Mouse (Mus musculus) stomach, postnatal 0 days (tissue): ENCODE data around the gene Cpm. TPM values are rescaled to one million over a fixed set of nuclear protein-coding genes. Genes with fewer than 3 reads are reported as not detected.

Experiments used
- ATAC-seq: fragments of 200-750 bp; cut with Nextera tagmentation; 2 replicates; pipeline ENCODE4 v1.8.0; 2017; ENCODE audit not compliant: low FRiP score, low TSS enrichment
- DNase-seq: peaks from one replicate; pipeline ENCODE4 v3.0.0-alpha.2; 2016; ENCODE audit warnings: low spot score
- H3K27ac ChIP-seq: fragments of 300-500 bp; sonication (generic); replicated peaks from 2 replicates; pipeline ENCODE4 v1.5.1; 2014; ENCODE audit warnings: mild to moderate bottlenecking, control low read depth
- H3K27me3 ChIP-seq: fragments of 300-500 bp; sonication (generic); 2 replicates; pipeline ENCODE4 v1.6.1; 2014; ENCODE audit warnings: low read length; ENCODE audit not compliant: control insufficient read depth, insufficient read depth
- H3K36me3 ChIP-seq: fragments of 300-500 bp; sonication (generic); 2 replicates; pipeline ENCODE4 v1.6.1; 2014; ENCODE audit warnings: low read length, mixed read lengths; ENCODE audit not compliant: control insufficient read depth, insufficient read depth
- H3K4me1 ChIP-seq: fragments of 300-500 bp; sonication (generic); replicated peaks from 2 replicates; pipeline ENCODE4 v1.6.1; 2014; ENCODE audit warnings: antibody characterized with exemption; ENCODE audit not compliant: control insufficient read depth, insufficient read depth
- H3K4me2 ChIP-seq: fragments of 300-500 bp; sonication (generic); replicated peaks from 2 replicates; pipeline ENCODE4 v1.6.1; 2014; ENCODE audit warnings: low read depth, mild to moderate bottlenecking, control low read depth, moderate library complexity
- H3K4me3 ChIP-seq: fragments of 300-500 bp; sonication (generic); 2 replicates; pipeline ENCODE4 v1.5.1; 2014; ENCODE audit warnings: low read depth, low read length, control low read depth
- H3K9ac ChIP-seq: fragments of 300-500 bp; sonication (generic); 2 replicates; pipeline ENCODE4 v1.6.1; 2014; ENCODE audit warnings: mild to moderate bottlenecking, low read length, control low read depth, mixed read lengths
- H3K9me3 ChIP-seq: fragments of 300-500 bp; sonication (generic); 2 replicates; pipeline ENCODE4 v1.6.1; 2016; ENCODE audit warnings: low read length; ENCODE audit not compliant: control insufficient read depth
- CTCF ChIP-seq: IDR thresholded peaks from 2 replicates; pipeline ENCODE4 v1.5.1; 2016; ENCODE audit warnings: antibody characterized with exemption, low read depth, mild to moderate bottlenecking, moderate library complexity
- EP300 ChIP-seq: optimal IDR thresholded peaks from 2 replicates; pipeline ENCODE3; 2016; ENCODE audit warnings: antibody characterized with exemption
- WGBS: fragments of 180-500 bp; shearing (Covaris S2); extraction: QIAGEN DNeasy Blood & Tissue Kit; methylation state at CpG from one replicate; pipeline ENCODE4 v1.1.7; 2014; 5-methylcytosine and 5-hydroxymethylcytosine counted together
- polyA plus RNA-seq: library from polyadenylated mRNA; unstranded; fragments of >200 nt; fragmentation: Nextera tagmentation; extraction: Ambion mirVana; gene quantifications from 2 replicates; pipeline ENCODE4 v1.2.1, GENCODE M21; 2015

Gene Cpm
- polyA plus RNA-seq, 1 experiment from 2014 or later: 22.9 TPM

- DNase-seq: no peak
- Histone ChIP-seq H3K4me2 (no peak overlapping the region), H3K36me3 (0 out of 2 replicates have a peak, but pooled peaks cover 2% of the 10 kb centered on the region), H3K4me1 (no peaks in the 10 kb centered on the region), H3K4me3 (no peak overlapping the region), H3K27ac (no peak overlapping the region), H3K9ac (no peak overlapping the region), H3K27me3 (no peaks in the 10 kb centered on the region), H3K9me3 (no peaks in the 10 kb centered on the region)
- TF ChIP-seq EP300 (no peak), CTCF (no peak)
- no peak for ATAC-seq
- 79% methylated on average over 30 of the region's 30 CpGs for WGBS
Measured at GRCm38 (mm10) chr10:117682858-117683733, 53.8 kb downstream of the Cpm start.

GRCm38 (mm10) chr10:117683734-117684037 lies 54.4 kb downstream of the Cpm start:
- H3K4me2 ChIP-seq: no peak overlapping the region
- H3K36me3 ChIP-seq: 0 out of 2 replicates have a peak, but pooled peaks cover 2% of the 10 kb centered on the region
- no peak overlapping the region for H3K4me3 ChIP-seq
- TF ChIP-seq EP300 (no peak), CTCF (no peak)
- H3K9me3 ChIP-seq: no peaks in the 10 kb centered on the region
- H3K27me3 ChIP-seq: no peaks in the 10 kb centered on the region
- no peaks in the 10 kb centered on the region for H3K4me1 ChIP-seq
- H3K27ac ChIP-seq: no peak overlapping the region
- ATAC-seq (no peak), DNase-seq (no peak)
- H3K9ac ChIP-seq: no peak overlapping the region
- 88% methylated on average over 9 of the region's 9 CpGs for WGBS

DNA sequence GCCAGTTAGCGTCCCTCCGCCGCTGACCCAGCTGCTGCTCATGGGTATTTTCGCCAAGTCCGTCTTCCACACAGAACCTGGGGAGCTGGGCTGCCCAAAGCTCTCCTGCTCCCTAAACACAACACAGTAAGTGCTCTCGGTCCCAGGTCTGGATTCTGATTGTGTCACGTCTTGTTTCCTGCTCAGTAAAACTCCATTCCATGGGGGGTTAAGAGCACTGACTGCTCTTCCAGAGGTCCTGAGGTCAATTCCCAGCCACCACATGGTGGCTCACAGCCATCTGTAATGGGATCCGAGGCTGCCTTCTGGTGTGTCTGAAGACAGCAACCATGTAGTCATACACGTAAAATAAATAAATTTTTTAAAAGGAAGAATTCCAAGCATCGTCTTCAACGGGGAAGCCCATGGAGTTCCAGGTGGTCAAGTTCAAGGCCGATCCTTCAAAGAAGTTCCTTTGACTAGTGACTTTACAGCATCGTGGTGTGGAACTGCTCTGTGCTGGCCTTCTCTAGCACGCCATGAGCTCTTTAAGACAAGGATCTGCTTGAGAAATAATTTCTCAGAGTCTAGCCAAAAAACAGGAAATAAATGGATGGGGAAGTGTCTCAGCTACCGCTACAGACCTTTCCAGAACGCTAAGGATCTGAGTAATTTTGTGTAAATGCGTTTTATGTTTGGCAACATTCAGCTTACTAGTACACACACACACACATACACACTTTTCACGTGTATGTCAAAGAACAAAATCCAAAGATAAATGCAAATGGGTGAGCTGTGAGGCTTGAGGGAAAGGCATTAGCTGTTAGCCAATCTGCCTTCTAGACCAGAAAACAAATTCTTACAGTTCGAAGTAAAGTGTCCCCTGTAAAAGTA lies 55.2 kb downstream of the Cpm start:
- Histone ChIP-seq H3K36me3 (0 out of 2 replicates have a peak, but pooled peaks cover 4% of the 10 kb centered on the region), H3K27me3 (no peaks in the 10 kb centered on the region), H3K27ac (no peak overlapping the region), H3K4me2 (no peak overlapping the region), H3K9ac (no peak overlapping the region), H3K4me3 (no peak overlapping the region), H3K4me1 (no peaks in the 10 kb centered on the region), H3K9me3 (no peaks in the 10 kb centered on the region)
- no peak for ATAC-seq
- DNase-seq: no peak
- TF ChIP-seq EP300 (no peak), CTCF (no peak)
- 82% methylated on average over 19 of the region's 19 CpGs for WGBS

GRCm38 (mm10) chr10:117685171-117685848 lies 56.0 kb downstream of the Cpm start:
- 88% methylated on average over 15 of the region's 15 CpGs for WGBS
- Histone ChIP-seq H3K36me3 (0 out of 2 replicates have a peak, but pooled peaks cover 7% of the 10 kb centered on the region), H3K27me3 (no peaks in the 10 kb centered on the region), H3K4me3 (no peak overlapping the region), H3K9me3 (no peaks in the 10 kb centered on the region), H3K4me1 (no peaks in the 10 kb centered on the region), H3K4me2 (no peak overlapping the region), H3K27ac (no peak overlapping the region), H3K9ac (no peak overlapping the region)
- ATAC-seq (no peak), DNase-seq (no peak)
- TF ChIP-seq EP300: no peak
- no peak for TF ChIP-seq CTCF

- TF ChIP-seq CTCF (no peak), EP300 (no peak)
- Histone ChIP-seq H3K9ac (no peak overlapping the region), H3K9me3 (no peaks in the 10 kb centered on the region), H3K27ac (no peak overlapping the region), H3K4me1 (no peaks in the 10 kb centered on the region), H3K36me3 (0 out of 2 replicates have a peak, but pooled peaks cover 8% of the 10 kb centered on the region), H3K27me3 (no peaks in the 10 kb centered on the region), H3K4me3 (no peak overlapping the region), H3K4me2 (no peak overlapping the region)
- 89% methylated on average over 13 of the region's 13 CpGs for WGBS
- no peak for ATAC-seq
- no peak for DNase-seq
Measured at GRCm38 (mm10) chr10:117685849-117686591, 56.7 kb downstream of the Cpm start.
